Mouse (Mus musculus) forelimb bud, embryonic 11.5 days (tissue): ENCODE measurements around the gene Hmgcs1.
"Not testable (repeated sequence)": the region's sequence is repeated elsewhere in the genome, so short reads cannot be mapped to it uniquely, and the experiment has no call there.

Experiments
- DNase-seq: peaks from one replicate; pipeline ENCODE4 v3.0.0-alpha.2; 2012; ENCODE audit warnings: low read depth, low spot score

The Hmgcs1 gene

GRCm38 (mm10) chr13:119704280-119704679, 14.1 kb downstream of the Hmgcs1 start:
- no peak for DNase-seq

- not testable (repeated sequence) for DNase-seq
Measured at GRCm38 (mm10) chr13:119706278-119706880, 16.2 kb downstream of the Hmgcs1 start.

GRCm38 (mm10) chr13:119706953-119707352, 16.8 kb downstream of the Hmgcs1 start:
- DNase-seq, result no peak

GRCm38 (mm10) chr13:119707906-119708305, 17.7 kb downstream of the Hmgcs1 start:
- DNase-seq, result no peak

GRCm38 (mm10) chr13:119708941-119709340, 18.8 kb downstream of the Hmgcs1 start:
- DNase-seq, result no peak

- DNase-seq, result no peak
Measured at GRCm38 (mm10) chr13:119709388-119710267, 19.4 kb downstream of the Hmgcs1 start.

- DNase-seq, result no peak
Measured at GRCm38 (mm10) chr13:119710268-119710610, 20.1 kb downstream of the Hmgcs1 start.

GRCm38 (mm10) chr13:119712463-119712862, 22.3 kb downstream of the Hmgcs1 start:
- no peak for DNase-seq

- DNase-seq, result no peak
Measured at GRCm38 (mm10) chr13:119713107-119713787, 23.1 kb downstream of the Hmgcs1 start.

GRCm38 (mm10) chr13:119713821-119714220, 23.6 kb downstream of the Hmgcs1 start:
- DNase-seq, result no peak

- no peak for DNase-seq
Measured at GRCm38 (mm10) chr13:119716105-119716504, 25.9 kb downstream of the Hmgcs1 start.

- DNase-seq, result no peak
Measured at GRCm38 (mm10) chr13:119722447-119722846, 32.3 kb downstream of the Hmgcs1 start.

- no peak for DNase-seq
Measured at GRCm38 (mm10) chr13:119723368-119723767, 33.2 kb downstream of the Hmgcs1 start.

- no peak for DNase-seq
Measured at GRCm38 (mm10) chr13:119724541-119724940, 34.4 kb downstream of the Hmgcs1 start.

- no peak for DNase-seq
Measured at GRCm38 (mm10) chr13:119727608-119728387, 37.6 kb downstream of the Hmgcs1 start.

GRCm38 (mm10) chr13:119729406-119729805, 39.2 kb downstream of the Hmgcs1 start:
- no peak for DNase-seq

GRCm38 (mm10) chr13:119731448-119731847, 41.3 kb downstream of the Hmgcs1 start:
- no peak for DNase-seq

- DNase-seq, result no peak
Measured at GRCm38 (mm10) chr13:119741390-119742237, 51.4 kb downstream of the Hmgcs1 start.

GRCm38 (mm10) chr13:119742711-119743415, 52.7 kb downstream of the Hmgcs1 start:
- no peak for DNase-seq

- DNase-seq, result no peak
Measured at GRCm38 (mm10) chr13:119743470-119743869, 53.3 kb downstream of the Hmgcs1 start.
